Mouse (Mus musculus) C2C12 (cell line): ENCODE data around the gene Agrn. TPM values are rescaled to one million over a fixed set of nuclear protein-coding genes. Genes with fewer than 3 reads are reported as not detected.

Source experiments
- H3K27me3 ChIP-seq: one replicate; pipeline ENCODE4 v1.6.1; 2011; ENCODE audit not compliant: control insufficient read depth, insufficient read depth, insufficient read length
- H3K36me3 ChIP-seq: one replicate; pipeline ENCODE4 v1.6.1; 2011; ENCODE audit not compliant: control insufficient read depth, insufficient read depth
- H3K4me3 ChIP-seq: one replicate; pipeline ENCODE4 v1.5.1; 2011; ENCODE audit warnings: mild to moderate bottlenecking, control low read depth; ENCODE audit not compliant: poor library complexity, insufficient read depth, severe bottlenecking
- H3K79me2 ChIP-seq: one replicate; pipeline ENCODE4 v1.6.1; 2011; ENCODE audit not compliant: control insufficient read depth, insufficient read depth
- H3K79me3 ChIP-seq: one replicate; pipeline ENCODE4 v1.6.1; 2011; ENCODE audit warnings: low read depth, control low read depth
- H3ac ChIP-seq: one replicate; pipeline ENCODE3; 2011; ENCODE audit warnings: low read depth; ENCODE audit not compliant: control insufficient read depth, insufficient read length
- CEBPB ChIP-seq: IDR thresholded peaks from one replicate; pipeline ENCODE4 v1.6.1; 2011; ENCODE audit warnings: low read depth, mild to moderate bottlenecking, control low read depth, moderate library complexity
- CTCF ChIP-seq: IDR thresholded peaks from one replicate; pipeline ENCODE4 v1.5.1; 2011; ENCODE audit not compliant: control insufficient read depth, insufficient read depth, insufficient read length
- FOSL1 ChIP-seq: IDR thresholded peaks from one replicate; pipeline ENCODE4 v1.8.0; 2011; ENCODE audit warnings: mild to moderate bottlenecking, low read length; ENCODE audit not compliant: poor library complexity, insufficient read depth, severe bottlenecking
- MAX ChIP-seq: IDR thresholded peaks from one replicate; pipeline ENCODE4 v1.6.1; 2011; ENCODE audit warnings: mild to moderate bottlenecking, control low read depth
- MYOD1 ChIP-seq: IDR thresholded peaks from one replicate; pipeline ENCODE4 v1.6.1; 2011; ENCODE audit warnings: low read depth; ENCODE audit not compliant: control insufficient read depth, insufficient read length
- MYOG ChIP-seq: IDR thresholded peaks from one replicate; pipeline ENCODE4 v1.6.1; 2011; ENCODE audit not compliant: control insufficient read depth, insufficient read length; ENCODE audit errors: extremely low read depth
- USF1 ChIP-seq: IDR thresholded peaks from one replicate; pipeline ENCODE4 v1.6.1; 2011; ENCODE audit warnings: low read depth, mild to moderate bottlenecking, control low read depth, moderate library complexity
- microRNA-seq: library from miRNA; unstranded; fragments of <30 nt; microRNA quantifications from one replicate; pipeline ENCODE4, GENCODE M21; 2019; ENCODE audit warnings: borderline microRNAs expressed
- polyA plus RNA-seq: library from polyadenylated mRNA; unstranded; fragments of >200 nt; fragmentation: generic; extraction: Trizol; gene quantifications from one replicate; pipeline ENCODE4 v1.2.1, GENCODE M21; 2012; ENCODE audit warnings: missing spikeins

Agrn gene
- polyA plus RNA-seq, 1 experiment = 16.7 TPM

DNA sequence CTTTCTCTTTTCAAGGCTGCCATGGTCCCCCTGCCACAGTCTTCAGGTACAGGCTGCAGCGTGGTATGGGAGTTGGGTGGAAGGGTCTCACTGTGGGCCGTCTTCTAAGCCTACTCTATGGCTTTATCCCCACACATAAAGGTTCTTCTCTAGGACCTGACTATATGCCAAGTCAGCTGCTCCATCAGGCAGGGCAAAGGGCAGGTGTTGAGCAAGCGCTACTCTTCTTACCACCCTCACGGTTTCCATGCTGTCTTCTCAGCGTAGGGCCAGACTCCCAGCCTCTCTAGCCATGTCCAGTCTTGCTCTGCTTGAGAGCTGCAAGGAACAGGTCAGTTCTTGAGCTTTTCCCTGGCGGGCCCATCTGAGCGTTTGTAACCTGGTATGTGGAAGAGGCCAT is 73.2 kb downstream of the Agrn start:
- TF ChIP-seq MYOD1 = no peak
- TF ChIP-seq MYOG = no peak
- no peak for TF ChIP-seq FOSL1
- TF ChIP-seq CEBPB = no peak
- TF ChIP-seq CTCF = no peak
- no peak for TF ChIP-seq MAX
- TF ChIP-seq USF1 = no peak
- H3ac ChIP-seq = no peak overlapping the region
- H3K4me3 ChIP-seq = no peak overlapping the region
- H3K36me3 ChIP-seq = peaks cover 75% of the 10 kb centered on the region
- H3K27me3 ChIP-seq = no peaks in the 10 kb centered on the region
- no peaks in the 10 kb centered on the region for H3K79me2 ChIP-seq
- no peaks in the 10 kb centered on the region for H3K79me3 ChIP-seq

Small RNA genes lying within 50 kb of the gene (microRNA-seq; reads per million reads assigned to microRNA genes)
- 3.9 reads per million, percentile 49 among the genes with 10 or more reads in this experiment for gene Mir7658

Other genes starting within 250 kb of the Agrn start
- gene C1qtnf12, start 235.2 kb downstream of the Agrn start, polyA plus RNA-seq = 2.4 TPM
- 6.6 TPM for gene B3galt6, start 204.8 kb downstream of the Agrn start, polyA plus RNA-seq
- gene Sdf4, start 204.6 kb downstream of the Agrn start, polyA plus RNA-seq = 141 TPM
- gene Tnfrsf4, start 183.6 kb downstream of the Agrn start, polyA plus RNA-seq = 0.54 TPM
- 0.30 TPM for gene Tnfrsf18, start 171.3 kb downstream of the Agrn start, polyA plus RNA-seq
- not detected for gene Ttll10, start 138.1 kb downstream of the Agrn start, polyA plus RNA-seq
- gene 9430015G10Rik, start 87.5 kb downstream of the Agrn start, polyA plus RNA-seq = 19.2 TPM
- 0.40 TPM for gene Rnf223, start 67.0 kb downstream of the Agrn start, polyA plus RNA-seq
- 1.0 TPM for gene Isg15, start 3.3 kb upstream of the Agrn start, polyA plus RNA-seq
- 0.29 TPM for gene AW011738, start 5.8 kb upstream of the Agrn start, polyA plus RNA-seq
- 0.02 TPM for gene Perm1, start 18.4 kb upstream of the Agrn start, polyA plus RNA-seq
- gene Plekhn1, start 37.4 kb upstream of the Agrn start, polyA plus RNA-seq = 7.5 TPM
- gene Noc2l, start 38.5 kb upstream of the Agrn start, polyA plus RNA-seq = 106 TPM
- gene Samd11, start 58.2 kb upstream of the Agrn start, polyA plus RNA-seq = 0.21 TPM
- gene Vmn2r-ps159, start 133.6 kb upstream of the Agrn start, polyA plus RNA-seq = not detected